Mouse (Mus musculus): ENCODE results near the gene Zfp523. TPM values are rescaled to one million over a fixed set of nuclear protein-coding genes. Genes with fewer than 3 reads are reported as not detected.

Gene Zfp523
- 100 to 1,000 TPM in 1 of 2 experiments, 10 to 100 TPM in 1; 95.1 to 102 TPM for total RNA-seq (2021)
- long read RNA-seq, experiment 1, full-length matches to known transcripts: 81 of 130 reads
- long read RNA-seq, experiment 1, partial matches to known transcripts: 13 of 130 reads
- long read RNA-seq, experiment 1, other reads (novel, unspliced or antisense): 36 of 130 reads
- long read RNA-seq, experiment 2, transcript Zfp523-202 (14 exons, 2,864 nt): major isoform, 85 of 147 reads
- long read RNA-seq, experiment 2, partial matches to known transcripts: 26 of 147 reads
- long read RNA-seq, experiment 2, other reads (novel, unspliced or antisense): 32 of 147 reads

- DNase-seq (ENCODE audit: low spot score in 2 of 2): peak; percentile 93
Measured at GRCm38 (mm10) chr17:28176775-28177539, at the start of gene Zfp523. Zfp523 (plus strand) TSS chr17:28177129.

GRCm38 (mm10) chr17:28129796-28130195 is 47.1 kb upstream of the Zfp523 start:
- DNase-seq (ENCODE audit: low spot score in 2 of 2): no peak

- no peak for DNase-seq (ENCODE audit: low spot score in 2 of 2)
Measured at GRCm38 (mm10) chr17:28130391-28131125, 46.4 kb upstream of the Zfp523 start.

- no peak for DNase-seq (ENCODE audit: low spot score in 2 of 2)
Measured at GRCm38 (mm10) chr17:28131156-28131555, 45.8 kb upstream of the Zfp523 start.

- DNase-seq (ENCODE audit: low spot score in 2 of 2): peak; percentile 59 to 68
Measured at GRCm38 (mm10) chr17:28133193-28133592, 43.7 kb upstream of the Zfp523 start.

GRCm38 (mm10) chr17:28135496-28135895 is 41.4 kb upstream of the Zfp523 start:
- DNase-seq (ENCODE audit: low spot score in 2 of 2): no peak

- DNase-seq (ENCODE audit: low spot score in 2 of 2): no peak
Measured at GRCm38 (mm10) chr17:28136266-28136665, 40.7 kb upstream of the Zfp523 start.

GRCm38 (mm10) chr17:28138013-28138412 is 38.9 kb upstream of the Zfp523 start:
- DNase-seq (ENCODE audit: low spot score in 2 of 2): no peak

- DNase-seq (ENCODE audit: low spot score in 2 of 2): no peak
Measured at GRCm38 (mm10) chr17:28138685-28139084, 38.2 kb upstream of the Zfp523 start.

GRCm38 (mm10) chr17:28140431-28141204 is 36.3 kb upstream of the Zfp523 start:
- no peak for DNase-seq (ENCODE audit: low spot score in 2 of 2)

- DNase-seq (ENCODE audit: low spot score in 2 of 2): no peak
Measured at GRCm38 (mm10) chr17:28141205-28141650, 35.7 kb upstream of the Zfp523 start.

- no peak for DNase-seq (ENCODE audit: low spot score in 2 of 2)
Measured at GRCm38 (mm10) chr17:28141771-28142699, 34.9 kb upstream of the Zfp523 start, which contains the start of gene Scube3. Scube3 (plus strand) TSS chr17:28142141.

- DNase-seq (ENCODE audit: low spot score in 2 of 2): no peak
Measured at GRCm38 (mm10) chr17:28142700-28143610, 34.0 kb upstream of the Zfp523 start.

GRCm38 (mm10) chr17:28143751-28144150 is 33.2 kb upstream of the Zfp523 start:
- DNase-seq (ENCODE audit: low spot score in 2 of 2): no peak

- no peak for DNase-seq (ENCODE audit: low spot score in 2 of 2)
Measured at GRCm38 (mm10) chr17:28144241-28144640, 32.7 kb upstream of the Zfp523 start.

- no peak for DNase-seq (ENCODE audit: low spot score in 2 of 2)
Measured at GRCm38 (mm10) chr17:28148288-28148687, 28.6 kb upstream of the Zfp523 start.

GRCm38 (mm10) chr17:28149734-28150133 is 27.2 kb upstream of the Zfp523 start:
- no peak for DNase-seq (ENCODE audit: low spot score in 2 of 2)

GRCm38 (mm10) chr17:28150456-28150855 is 26.5 kb upstream of the Zfp523 start:
- DNase-seq (ENCODE audit: low spot score in 2 of 2): no peak

GRCm38 (mm10) chr17:28153095-28153494 is 23.8 kb upstream of the Zfp523 start:
- DNase-seq (ENCODE audit: low spot score in 2 of 2): no peak
